Mouse (Mus musculus): ENCODE results near the gene Mta1.

Mta1 gene

GRCm38 (mm10) chr12:113134502-113134901 lies 36.4 kb downstream of the Mta1 start:
- DNase-seq (ENCODE audit: low spot score): no peak

GRCm38 (mm10) chr12:113135401-113135800 lies 37.3 kb downstream of the Mta1 start:
- DNase-seq (ENCODE audit: low spot score): no peak

DNA sequence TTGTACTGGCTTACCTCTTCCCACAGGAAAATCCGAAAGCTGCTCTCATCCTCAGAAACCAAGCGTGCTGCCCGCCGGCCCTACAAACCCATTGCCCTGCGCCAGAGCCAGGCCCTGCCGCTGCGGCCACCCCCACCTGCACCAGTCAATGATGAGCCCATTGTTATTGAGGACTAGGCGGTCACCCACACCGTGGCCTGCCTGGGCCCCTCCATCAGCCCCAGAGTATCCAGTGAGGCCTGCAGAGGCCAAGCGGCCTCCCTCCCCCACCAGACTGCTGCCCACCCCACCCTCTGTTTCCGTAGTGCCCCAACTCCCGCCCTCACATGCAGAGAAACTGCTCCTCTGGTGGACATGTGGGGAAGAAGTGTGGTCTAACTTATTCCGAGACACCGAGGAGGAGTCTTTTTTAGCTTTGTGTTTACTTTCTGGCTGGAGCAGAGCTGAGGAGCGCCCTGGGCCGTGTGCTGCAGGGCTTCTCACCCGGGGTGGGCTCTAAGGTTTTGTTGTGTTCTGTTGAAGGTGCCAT lies 38.5 kb downstream of the Mta1 start:
- no peak for DNase-seq (ENCODE audit: low spot score)

DNA sequence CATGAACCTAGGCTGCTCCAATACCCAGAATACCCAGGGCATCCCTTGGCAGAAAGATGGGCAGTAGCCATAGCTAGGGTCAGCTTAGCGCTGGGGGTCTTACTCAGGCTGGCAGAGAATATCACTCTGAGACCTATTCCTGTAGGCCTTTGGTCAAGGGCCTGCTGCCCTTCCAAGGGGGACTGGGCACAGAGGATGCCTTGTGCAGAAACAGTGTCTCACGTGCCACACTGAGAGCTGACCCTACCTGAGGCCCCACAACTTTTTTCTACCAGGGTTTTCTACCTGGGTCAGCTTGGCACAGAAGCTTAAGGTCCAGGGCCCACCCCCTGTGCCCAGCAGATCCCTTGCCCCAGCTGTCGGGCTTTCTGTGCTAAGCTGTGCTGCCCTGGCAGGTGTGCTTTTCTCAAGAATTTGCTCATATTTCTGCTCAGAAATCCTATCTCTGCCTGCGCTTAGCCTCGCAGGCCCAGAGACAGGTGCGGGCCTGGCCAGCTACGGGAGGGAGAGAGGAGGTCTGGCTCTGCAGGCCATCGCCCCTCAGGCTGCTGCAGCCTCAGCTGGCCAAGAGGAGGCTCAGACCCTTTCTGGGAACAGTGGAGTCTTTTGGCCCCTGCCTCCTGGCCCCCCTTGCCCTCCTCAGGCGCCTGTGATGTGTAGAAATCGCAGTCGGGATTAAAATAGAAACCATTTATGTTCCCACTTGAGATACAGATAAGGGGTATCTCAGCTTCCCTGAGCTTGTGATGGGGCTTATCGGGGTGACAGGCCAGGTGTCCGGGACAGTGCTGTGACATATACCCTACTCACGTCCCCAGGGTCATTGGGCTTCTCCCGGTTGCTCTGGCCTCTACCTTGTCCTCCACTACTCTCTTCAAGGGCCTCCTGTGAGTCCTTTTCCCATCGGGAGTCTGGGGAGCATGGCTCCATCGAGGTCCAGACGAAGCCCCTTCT lies 39.5 kb downstream of the Mta1 start:
- no peak for DNase-seq (ENCODE audit: low spot score)

- DNase-seq (ENCODE audit: low spot score): no peak
Measured at GRCm38 (mm10) chr12:113138291-113138690, 40.2 kb downstream of the Mta1 start.

DNA sequence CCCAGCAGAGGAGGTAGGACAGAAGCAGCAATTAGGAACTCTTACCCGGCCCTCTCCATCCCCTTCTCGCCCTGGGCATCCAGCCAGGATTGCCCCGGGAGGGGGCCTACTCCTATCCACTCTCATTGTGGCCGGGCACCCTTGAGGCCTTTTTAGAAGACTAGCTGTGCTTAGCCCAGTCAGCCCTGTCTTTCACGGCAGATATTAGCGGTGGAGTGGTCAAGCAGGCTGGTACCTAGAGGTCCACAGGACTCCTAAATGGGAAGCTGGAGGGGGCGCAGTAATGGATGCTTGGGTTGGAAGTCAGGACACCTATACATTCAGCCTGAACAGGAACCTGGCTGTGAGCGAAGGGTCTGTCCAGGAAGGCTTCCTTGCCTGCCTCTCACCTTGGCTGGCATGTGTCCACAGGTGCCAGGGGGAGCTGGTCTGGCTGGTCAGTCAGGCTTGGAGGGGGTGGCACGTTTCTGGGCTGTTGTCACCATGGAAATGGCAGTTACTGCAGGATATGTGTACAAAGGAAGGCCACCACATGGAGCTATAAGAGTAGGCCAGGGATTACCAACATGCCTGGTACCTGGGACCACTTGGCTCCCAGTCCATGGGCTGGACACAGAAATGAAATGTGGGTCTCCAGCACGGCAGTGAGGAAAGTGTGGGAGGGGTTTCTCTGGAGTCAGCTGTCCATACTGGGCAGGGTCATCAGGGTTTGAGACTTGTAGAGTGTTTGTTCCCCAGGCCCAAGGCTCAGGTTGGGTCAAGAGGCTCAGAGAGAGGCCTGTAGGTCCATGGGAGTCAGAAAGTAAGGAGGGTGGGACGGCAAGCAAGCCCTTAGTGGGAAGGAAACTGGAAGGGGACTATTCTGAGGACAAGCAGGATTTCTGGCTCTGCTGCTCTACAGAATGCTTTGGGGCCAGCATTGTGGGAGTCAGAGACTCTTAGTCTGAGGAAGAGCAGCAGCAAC lies 41.1 kb downstream of the Mta1 start:
- peak; percentile 85 for DNase-seq (ENCODE audit: low spot score)

- DNase-seq (ENCODE audit: low spot score): peak; percentile 97
Measured at GRCm38 (mm10) chr12:113139908-113140615, 42.0 kb downstream of the Mta1 start, which contains the start of gene Crip2. Gene Crip2 (plus strand): TSS chr12:113140236.

- peak; percentile 59 for DNase-seq (ENCODE audit: low spot score)
Measured at GRCm38 (mm10) chr12:113140616-113141411, 42.7 kb downstream of the Mta1 start.

GRCm38 (mm10) chr12:113141531-113141973 lies 43.5 kb downstream of the Mta1 start:
- peak; percentile 77 for DNase-seq (ENCODE audit: low spot score)

GRCm38 (mm10) chr12:113142021-113142975 lies 44.2 kb downstream of the Mta1 start:
- DNase-seq (ENCODE audit: low spot score): peak; percentile 94

- peak; percentile 37 for DNase-seq (ENCODE audit: low spot score)
Measured at GRCm38 (mm10) chr12:113143164-113143563, 45.1 kb downstream of the Mta1 start.

GRCm38 (mm10) chr12:113144001-113144756 lies 46.1 kb downstream of the Mta1 start:
- DNase-seq (ENCODE audit: low spot score): peak; percentile 62

- DNase-seq (ENCODE audit: low spot score): no peak
Measured at GRCm38 (mm10) chr12:113144886-113145285, 46.8 kb downstream of the Mta1 start.

GRCm38 (mm10) chr12:113145591-113145990 lies 47.5 kb downstream of the Mta1 start:
- no peak for DNase-seq (ENCODE audit: low spot score)

DNA sequence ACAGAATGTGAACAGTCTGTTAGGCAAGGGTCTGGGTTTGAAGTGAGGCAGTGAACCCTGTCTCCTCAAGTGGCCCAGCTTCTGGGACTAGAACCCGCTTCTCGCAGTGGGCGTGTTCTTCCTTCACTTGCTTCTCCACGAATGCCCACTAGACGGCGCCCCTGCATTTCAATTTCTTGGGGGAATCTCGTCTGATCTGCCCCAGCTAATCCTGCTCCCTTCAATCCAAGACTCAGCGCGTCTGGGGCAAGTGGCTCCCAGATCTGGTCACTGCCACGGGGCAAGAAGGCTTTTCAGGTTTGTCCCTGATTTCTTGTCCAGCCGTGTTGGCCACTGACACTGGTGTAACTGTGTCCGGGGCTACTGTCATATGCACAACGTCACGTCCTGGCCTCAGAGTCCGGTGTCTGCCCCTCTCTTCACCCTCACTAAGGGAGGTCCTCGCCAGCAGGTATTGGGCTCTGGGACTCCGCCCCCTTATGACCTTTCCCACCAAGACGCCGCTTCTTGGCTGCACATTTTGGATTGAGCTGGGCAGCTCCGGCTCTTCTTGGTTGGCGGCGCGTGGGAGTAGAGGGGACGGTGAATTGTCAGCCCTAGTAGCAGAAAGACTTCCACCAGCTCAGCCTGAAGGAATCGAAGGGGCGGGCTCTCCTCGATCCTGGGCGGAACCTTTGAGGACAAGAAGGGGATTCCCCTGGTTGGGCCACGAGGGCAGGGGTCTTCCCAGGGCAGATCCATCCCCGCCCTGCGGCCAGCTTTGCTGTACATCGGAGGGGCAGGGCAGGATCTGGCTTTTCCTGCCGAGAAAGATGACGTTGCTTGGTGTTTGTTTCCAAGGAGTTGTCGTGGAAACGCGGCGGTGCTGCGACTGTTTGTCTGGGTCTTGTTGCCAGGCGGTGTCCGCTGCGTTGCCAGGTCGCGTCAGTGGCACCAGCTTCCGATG lies 48.3 kb downstream of the Mta1 start, which contains the start of gene Crip1:
Crip1 (plus strand) TSS at position 205 of the 946 bp plus-strand sequence.
- DNase-seq (ENCODE audit: low spot score): peak; percentile 91

DNA sequence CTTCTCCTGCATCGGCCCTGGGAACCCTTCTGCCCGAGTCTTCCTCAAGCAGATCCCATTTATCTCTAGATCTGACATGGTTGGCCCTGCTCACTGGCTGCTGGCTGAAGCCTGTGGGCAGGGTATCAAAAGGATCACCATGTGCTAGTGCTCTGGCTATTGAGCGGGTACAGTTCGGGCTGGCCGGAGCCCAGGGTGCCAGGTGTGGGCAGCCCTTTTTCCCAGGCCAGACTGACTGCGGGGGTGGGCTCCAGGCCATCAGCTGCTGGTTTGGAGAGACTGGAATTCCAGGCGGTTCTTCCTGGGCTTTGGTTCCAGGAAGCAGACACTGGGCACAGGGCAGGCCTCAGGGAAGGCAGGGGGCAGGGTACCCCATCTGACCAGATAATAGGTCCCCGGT lies 49.4 kb downstream of the Mta1 start:
- DNase-seq (ENCODE audit: low spot score): peak; percentile 32

DNA sequence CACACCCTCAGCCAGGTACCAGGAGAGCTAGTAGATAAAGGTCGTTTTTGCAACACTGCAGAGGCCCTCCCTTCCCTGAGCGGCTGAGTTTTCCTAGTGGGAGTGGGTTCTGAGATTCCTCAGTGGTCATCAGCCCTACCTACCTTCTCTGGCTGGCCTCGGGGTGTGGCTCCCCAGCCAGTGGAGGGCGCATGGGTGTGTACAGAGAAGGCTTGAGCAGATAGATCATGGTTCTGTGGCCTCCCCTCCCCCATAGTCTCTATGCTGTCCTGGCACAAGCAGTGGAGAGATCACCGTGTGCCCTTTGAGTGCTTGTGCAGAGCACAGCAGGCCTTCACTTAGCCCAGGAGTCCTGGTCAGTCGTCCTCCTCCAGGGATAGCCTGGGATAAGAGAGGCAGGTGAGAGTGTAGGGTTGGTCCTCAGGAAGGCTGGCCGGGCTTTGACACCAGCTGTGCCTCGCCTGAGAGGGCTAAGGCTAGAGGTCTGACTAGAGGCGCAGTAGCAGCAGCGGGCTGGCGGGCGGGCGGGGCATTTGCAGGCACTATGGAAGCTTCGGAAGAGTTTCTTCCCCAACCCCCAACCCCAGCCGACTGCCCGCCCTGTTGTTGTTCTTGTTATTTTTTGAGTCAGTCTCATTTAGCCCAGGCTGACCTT lies 50.4 kb downstream of the Mta1 start:
- peak; percentile 74 for DNase-seq (ENCODE audit: low spot score)

All from lung, postnatal 25 days (tissue).